Mouse (Mus musculus) gastrocnemius, adult 18-20 months (tissue): ENCODE results near the gene Capn5. TPM values are rescaled to one million over a fixed set of nuclear protein-coding genes. Genes with fewer than 3 reads are reported as not detected.

Experiments
- DNase-seq: peaks from one replicate; pipeline ENCODE4 v3.0.0; 2021; ENCODE audit warnings: low spot score
- total RNA-seq, 2 experiments: library from RNA; stranded (reverse); gene quantifications; 2 replicates each; pipeline ENCODE4 v1.2.3; 2021

Capn5 gene
- total RNA-seq, 2 experiments from 2014 or later = 0.98 to 1.6 TPM

DNA sequence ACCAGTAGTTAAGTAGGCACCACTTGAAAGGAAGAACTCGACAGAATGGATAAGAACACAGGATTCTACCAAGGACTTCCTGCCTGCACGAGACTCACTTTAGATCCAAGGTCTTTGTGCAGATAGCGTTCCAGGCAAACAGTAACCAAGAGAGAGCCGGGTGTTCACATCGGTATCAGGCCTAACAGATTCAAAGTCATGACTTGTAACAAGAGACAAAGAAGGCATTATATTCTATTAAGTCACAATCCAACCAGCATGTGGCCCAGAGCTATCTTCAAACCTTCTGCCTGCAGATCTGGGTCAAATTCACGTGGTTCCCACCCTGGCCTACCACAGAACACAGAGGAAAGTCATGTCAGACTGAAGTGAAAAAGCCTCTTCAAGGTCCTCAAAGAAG, 63.4 kb downstream of the Capn5 start:
- DNase-seq = no peak

DNA sequence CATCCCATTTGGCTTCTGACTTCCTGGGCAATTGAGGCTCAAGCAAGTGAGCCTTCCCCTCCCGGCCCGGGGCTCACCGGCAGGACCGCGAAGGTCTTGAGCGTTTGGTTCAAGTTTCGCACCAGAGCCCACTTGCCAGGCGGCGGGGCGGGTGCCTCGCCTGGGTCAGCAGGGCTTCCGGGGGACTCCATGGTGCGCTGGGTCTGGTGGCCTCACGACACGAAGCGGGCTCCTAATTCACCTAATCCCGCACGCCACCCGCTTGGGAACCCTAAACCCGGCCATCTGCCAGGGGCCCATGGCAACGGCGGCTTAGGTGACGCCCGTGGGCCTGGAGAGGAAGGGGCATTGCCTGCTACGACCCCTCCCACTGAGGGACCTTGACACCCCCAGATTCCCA, 66.8 kb downstream of the Capn5 start:
- DNase-seq = no peak

GRCm38 (mm10) chr7:98109771-98110170, 68.3 kb downstream of the Capn5 start:
- no peak for DNase-seq

- DNase-seq = no peak
These were observed 69.2 kb downstream of the Capn5 start for GRCm38 (mm10) chr7:98108636-98109430.

DNA sequence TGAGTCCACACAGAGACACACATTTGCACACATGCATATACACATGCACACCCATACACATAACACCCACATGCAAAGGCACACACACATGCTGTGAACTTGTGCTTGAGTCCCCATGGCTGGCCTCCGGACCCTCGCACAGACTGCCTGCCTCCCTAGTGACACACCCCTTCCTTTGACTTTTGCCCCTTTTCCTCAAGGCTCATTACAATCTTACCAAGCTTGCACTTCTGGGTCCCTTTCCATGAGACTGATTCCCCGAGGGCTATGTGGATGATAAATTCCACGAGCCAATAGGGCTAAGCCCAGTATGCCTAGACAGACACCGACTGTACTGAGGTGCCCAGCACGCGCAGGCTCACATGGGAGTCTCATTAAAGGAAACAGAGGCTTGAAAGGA, 71.8 kb downstream of the Capn5 start:
- no peak for DNase-seq

DNA sequence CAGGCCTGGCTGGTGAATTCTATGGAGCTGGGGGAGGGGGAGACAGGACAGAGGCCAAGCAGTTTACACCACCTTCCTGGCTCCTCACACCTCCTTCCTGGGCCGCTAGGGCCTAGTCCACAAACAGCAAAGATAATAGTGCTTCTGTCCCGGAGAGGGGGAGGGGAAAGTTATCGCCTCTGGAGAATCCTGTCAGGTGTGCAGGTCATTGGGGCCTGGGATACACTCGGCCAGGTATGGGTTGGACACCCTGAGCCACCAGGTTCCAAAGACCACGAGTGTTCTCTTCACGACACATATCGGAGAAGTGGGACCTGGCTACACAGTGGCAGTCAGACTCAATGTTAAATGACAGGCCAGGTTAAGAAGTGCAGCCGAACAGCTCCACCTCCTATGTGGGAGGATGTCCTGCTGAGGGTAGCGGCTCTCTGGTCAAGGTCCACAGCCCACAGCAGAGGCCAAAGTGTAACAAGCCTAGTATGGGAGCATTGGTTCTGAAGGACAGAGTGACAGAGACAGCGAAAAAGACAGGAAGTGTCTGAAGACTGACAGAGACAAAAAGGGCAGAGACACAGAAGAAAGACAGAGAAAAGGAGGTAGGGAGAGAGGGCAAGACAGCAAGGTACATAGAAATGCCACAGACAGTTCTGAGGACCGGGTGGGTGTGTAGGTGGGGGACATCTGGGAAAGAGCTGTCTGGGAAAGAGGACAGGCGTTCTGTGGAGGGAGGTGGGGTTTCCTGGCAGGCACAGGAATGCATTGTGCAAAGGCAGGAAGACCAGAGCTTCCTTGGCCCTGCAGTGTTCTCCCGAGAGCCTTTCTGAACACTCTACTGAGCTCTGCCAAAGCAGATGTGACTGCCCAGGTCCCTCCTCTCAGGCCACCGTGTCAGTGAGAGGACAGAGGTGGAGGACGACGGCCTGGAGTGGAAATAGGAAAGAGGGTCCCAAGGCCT, 73.3 kb downstream of the Capn5 start:
- no peak for DNase-seq

- no peak for DNase-seq
These were observed 74.2 kb downstream of the Capn5 start for GRCm38 (mm10) chr7:98103942-98104292.

GRCm38 (mm10) chr7:98103002-98103941, 74.8 kb downstream of the Capn5 start:
- DNase-seq = peak; percentile 84

- no peak for DNase-seq
These were observed 75.6 kb downstream of the Capn5 start for GRCm38 (mm10) chr7:98102488-98102887.

DNA sequence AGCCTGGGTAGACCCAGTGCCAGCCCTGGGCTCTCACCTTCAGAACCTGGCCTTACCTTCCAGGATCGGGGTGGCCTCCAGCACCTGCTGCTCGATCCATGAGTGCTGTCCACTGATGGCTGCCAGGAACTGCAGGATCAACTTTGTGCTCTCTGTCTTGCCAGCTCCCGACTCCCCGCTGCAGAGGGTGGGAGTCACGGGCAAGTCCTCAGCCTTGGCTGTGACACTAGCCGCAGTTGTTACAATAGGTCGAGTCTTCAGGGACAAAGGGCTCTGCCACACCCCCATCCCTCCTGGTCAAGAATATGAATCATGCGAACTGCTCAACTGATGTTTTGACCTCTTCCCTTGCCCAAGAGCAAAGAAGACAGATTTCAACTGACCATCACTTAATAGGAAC, 80.5 kb downstream of the Capn5 start:
- DNase-seq = no peak

GRCm38 (mm10) chr7:98095852-98096251, 82.2 kb downstream of the Capn5 start:
- no peak for DNase-seq

- no peak for DNase-seq
These were observed 91.7 kb downstream of the Capn5 start for GRCm38 (mm10) chr7:98086346-98086745.

GRCm38 (mm10) chr7:98085314-98085713, 92.8 kb downstream of the Capn5 start:
- no peak for DNase-seq

GRCm38 (mm10) chr7:98084541-98085293, 93.4 kb downstream of the Capn5 start:
- DNase-seq = no peak

DNA sequence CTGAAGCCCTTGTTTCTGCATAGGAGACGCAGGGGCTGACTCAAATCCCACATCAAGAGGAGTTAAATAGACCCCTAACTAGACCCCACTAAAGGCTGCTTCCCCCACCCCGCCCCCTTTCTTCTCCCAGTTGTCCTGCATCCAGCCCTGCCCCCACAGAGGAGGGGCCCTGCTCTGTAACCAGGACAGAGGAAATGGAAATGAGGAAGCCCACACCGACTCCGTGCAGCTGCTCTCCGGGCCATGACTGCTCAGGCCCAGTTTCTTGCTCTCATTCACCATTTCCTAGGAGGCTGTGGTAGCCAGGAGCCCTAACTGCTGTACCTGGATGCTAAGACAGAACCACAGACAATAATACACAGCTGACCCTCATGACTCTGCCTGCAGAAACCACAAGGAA, 95.7 kb downstream of the Capn5 start:
- no peak for DNase-seq

GRCm38 (mm10) chr7:98077453-98077852, 100.6 kb downstream of the Capn5 start:
- DNase-seq = no peak

DNA sequence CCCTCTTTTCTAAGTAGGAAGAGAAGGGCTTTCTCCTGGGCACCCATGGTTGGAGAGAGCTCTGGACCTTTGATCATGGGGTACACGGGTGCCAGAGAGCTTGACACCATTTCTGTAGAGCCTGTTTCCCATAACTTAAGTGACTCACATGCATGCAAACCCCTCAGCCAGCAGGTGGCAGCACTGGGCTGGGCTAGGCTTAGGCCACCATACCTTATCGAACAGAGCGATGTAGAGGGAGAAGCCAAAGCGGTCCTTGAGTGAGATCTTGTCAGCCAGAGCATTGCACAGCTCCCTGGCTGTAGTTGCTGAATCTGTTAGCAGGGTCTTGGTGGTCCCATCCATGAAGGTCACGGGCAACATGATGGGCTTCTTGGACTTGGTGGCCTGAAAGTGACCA, 106.5 kb downstream of the Capn5 start:
- DNase-seq = peak; percentile 73
